In genomic region chr10:126122504-126122903, GRCm38 (mm10) we compare ENCODE assay signal across 29 mouse cellular contexts.
DNase-seq lines count a peak whose midpoint lies in the region; ATAC-seq and TF ChIP-seq lines count a peak whose summit lies in the region.
"Had no signal": no experiment of that assay in that cellular context is flagged by ENCODE, and none has a peak within 500 bp of the region (broad histone marks: within the 10 kb centered on the region; RNA-seq: fewer than 3 reads in every experiment).

No protein-coding gene starts in this region.

- TF ChIP-seq EP300 in heart, adult 2 months (IDR thresholded peaks at IDR 0.05; ENCODE audit: insufficient read depth, low read depth, low read length) = no peak
- no peak for TF ChIP-seq EP300 in stomach, postnatal 0 days (optimal IDR thresholded peaks at IDR 0.05)

- no peaks in the 10 kb centered on the region for H3K36me3 ChIP-seq in heart, adult 2 months (ENCODE audit: control insufficient read depth, insufficient read depth, low read length)
- no peaks in the 10 kb centered on the region for H3K36me3 ChIP-seq in midbrain, postnatal 0 days (ENCODE audit: insufficient read depth, low read length)
- no peaks in the 10 kb centered on the region for H3K36me3 ChIP-seq in midbrain, embryonic 15.5 days (replicated peaks)
- H3K36me3 ChIP-seq in stomach, postnatal 0 days (ENCODE audit: control insufficient read depth, insufficient read depth, low read length) = no peaks in the 10 kb centered on the region
- H3K36me3 ChIP-seq: embryonic facial prominence, embryonic 12.5 days; heart, embryonic 12.5 days; hindbrain, embryonic 10.5 days; limb, embryonic 12.5 days; liver, embryonic 12.5 days; neural tube, embryonic 12.5 days had no signal

- H3K9me3 ChIP-seq in midbrain, postnatal 0 days (ENCODE audit: low read length) = no peaks in the 10 kb centered on the region
- H3K9me3 ChIP-seq in midbrain, embryonic 15.5 days = no peaks in the 10 kb centered on the region
- no peaks in the 10 kb centered on the region for H3K9me3 ChIP-seq in stomach, postnatal 0 days (ENCODE audit: control insufficient read depth, low read length)
- H3K9me3 ChIP-seq: embryonic facial prominence, embryonic 12.5 days; heart, embryonic 12.5 days; hindbrain, embryonic 10.5 days; limb, embryonic 12.5 days; neural tube, embryonic 12.5 days had no signal

- no peak for TF ChIP-seq POLR2A in heart, adult 2 months (IDR thresholded peaks at IDR 0.05; ENCODE audit: insufficient read depth, low read depth, low read length)

- DNase-seq in heart, adult 2 months = no peak
- DNase-seq in heart, postnatal 25 days (ENCODE audit: low spot score) = no peak
- no peak for DNase-seq in layer of hippocampus, adult 2 months (ENCODE audit: low spot score in 2 of 2)
- no peak for DNase-seq in layer of hippocampus, postnatal 25 days (ENCODE audit: extremely low spot score in 1 of 2, low spot score in 1 of 2)
- no peak for DNase-seq in midbrain, postnatal 0 days (ENCODE audit: low spot score)
- DNase-seq in stomach, postnatal 0 days (ENCODE audit: low spot score) = no peak
- DNase-seq in urinary bladder, adult 2 months (ENCODE audit: low spot score) = no peak
- DNase-seq: adrenal gland, adult 8-10 months; B cell, adult 2 months; cerebellum, adult 9-10 months; embryo, embryonic 11 days; gastrocnemius, postnatal 25 days; heart, adult 18-20 months; kidney, postnatal 4 days; liver, postnatal 0 days; lung, postnatal 10 days had no signal

- no peak overlapping the region for H3K9ac ChIP-seq in heart, adult 2 months (ENCODE audit: low read depth, low read length)
- no peak overlapping the region for H3K9ac ChIP-seq in midbrain, postnatal 0 days (replicated peaks; ENCODE audit: low read length, poor library complexity, severe bottlenecking)
- no peak overlapping the region for H3K9ac ChIP-seq in midbrain, embryonic 15.5 days
- H3K9ac ChIP-seq in stomach, postnatal 0 days (ENCODE audit: low read length) = no peak overlapping the region
- H3K9ac ChIP-seq: embryonic facial prominence, embryonic 12.5 days; heart, embryonic 12.5 days; limb, embryonic 12.5 days; liver, embryonic 12.5 days; liver, postnatal 0 days; neural tube, embryonic 12.5 days had no signal

- 0 out of 2 replicates have a peak, but pooled peaks have one; percentile 7 for TF ChIP-seq CTCF in heart, adult 2 months (IDR thresholded peaks at IDR 0.05)
- peak; percentile 61 for TF ChIP-seq CTCF in layer of hippocampus, adult 2 months (conservative IDR thresholded peaks at IDR 0.05)
- peak; percentile 53 for TF ChIP-seq CTCF in midbrain, postnatal 0 days (IDR thresholded peaks at IDR 0.05)
- peak; percentile 41 for TF ChIP-seq CTCF in stomach, postnatal 0 days (IDR thresholded peaks at IDR 0.05; ENCODE audit: low read depth)

- intact Hi-C loops in heart, adult 2 months (cut with DNase I) = no loop called here
- intact Hi-C loops in heart, postnatal 25 days (cut with DNase I) = no loop called here

- no peak overlapping the region for H3K27ac ChIP-seq in heart, adult 2 months
- no peak overlapping the region for H3K27ac ChIP-seq in layer of hippocampus, adult 2 months
- no peak overlapping the region for H3K27ac ChIP-seq in midbrain, postnatal 0 days (ENCODE audit: low read depth, low read length)
- no peak overlapping the region for H3K27ac ChIP-seq in midbrain, embryonic 15.5 days
- no peak overlapping the region for H3K27ac ChIP-seq in stomach, postnatal 0 days (replicated peaks)
- H3K27ac ChIP-seq: embryonic facial prominence, embryonic 12.5 days; hindbrain, embryonic 10.5 days; limb, embryonic 12.5 days; liver, embryonic 12.5 days; macrophage; neural tube, embryonic 12.5 days had no signal

- no peaks in the 10 kb centered on the region for H3K79me2 ChIP-seq in heart, adult 2 months (replicated peaks; ENCODE audit: control insufficient read depth, insufficient read depth, low read length)

- no peaks in the 10 kb centered on the region for H3K4me1 ChIP-seq in heart, adult 2 months (ENCODE audit: control insufficient read depth, insufficient read depth, low read length)
- no peaks in the 10 kb centered on the region for H3K4me1 ChIP-seq in midbrain, postnatal 0 days (ENCODE audit: insufficient read depth, low read length)
- H3K4me1 ChIP-seq in midbrain, embryonic 15.5 days = no peaks in the 10 kb centered on the region
- H3K4me1 ChIP-seq in stomach, postnatal 0 days (replicated peaks; ENCODE audit: control insufficient read depth, insufficient read depth) = no peaks in the 10 kb centered on the region
- H3K4me1 ChIP-seq: embryonic facial prominence, embryonic 12.5 days; heart, embryonic 12.5 days; hindbrain, embryonic 10.5 days; liver, embryonic 12.5 days; neural tube, embryonic 12.5 days had no signal

- no peak for ATAC-seq in midbrain, postnatal 0 days (ENCODE audit: low FRiP score)
- ATAC-seq in midbrain, embryonic 15.5 days (replicated peaks) = no peak
- no peak for ATAC-seq in stomach, postnatal 0 days (ENCODE audit: low FRiP score, low TSS enrichment)
- ATAC-seq: forebrain, embryonic 14.5 days; hindbrain, embryonic 16.5 days; intestine, embryonic 16.5 days; liver, embryonic 12.5 days; liver, postnatal 0 days; midbrain, embryonic 16.5 days had no signal

- no peaks in the 10 kb centered on the region for H3K27me3 ChIP-seq in heart, adult 2 months (ENCODE audit: control insufficient read depth, insufficient read depth, low read length)
- H3K27me3 ChIP-seq in midbrain, postnatal 0 days (ENCODE audit: insufficient read depth, low read length) = no peaks in the 10 kb centered on the region
- no peaks in the 10 kb centered on the region for H3K27me3 ChIP-seq in midbrain, embryonic 15.5 days (replicated peaks)
- H3K27me3 ChIP-seq in stomach, postnatal 0 days (ENCODE audit: control insufficient read depth, insufficient read depth, low read length) = no peaks in the 10 kb centered on the region
- H3K27me3 ChIP-seq: embryonic facial prominence, embryonic 12.5 days; heart, embryonic 12.5 days; limb, embryonic 12.5 days; liver, embryonic 12.5 days; neural tube, embryonic 12.5 days had no signal

- 66% methylated on average over 5 of the region's 5 CpGs for WGBS in heart, adult 2 months
- WGBS in midbrain, postnatal 0 days = 88% methylated on average over 5 of the region's 5 CpGs
- 82% methylated on average over 5 of the region's 5 CpGs for WGBS in midbrain, embryonic 15.5 days
- 77% methylated on average over 5 of the region's 5 CpGs for WGBS in stomach, postnatal 0 days

- no peak overlapping the region for H3K4me2 ChIP-seq in midbrain, postnatal 0 days (ENCODE audit: low read depth, low read length, poor library complexity, severe bottlenecking)
- H3K4me2 ChIP-seq in midbrain, embryonic 15.5 days = no peak overlapping the region
- H3K4me2 ChIP-seq in stomach, postnatal 0 days (replicated peaks; ENCODE audit: low read depth) = no peak overlapping the region
- H3K4me2 ChIP-seq: embryonic facial prominence, embryonic 12.5 days; heart, embryonic 12.5 days; limb, embryonic 12.5 days; liver, embryonic 12.5 days; neural tube, embryonic 12.5 days had no signal

- no peak overlapping the region for H3K4me3 ChIP-seq in heart, adult 2 months
- H3K4me3 ChIP-seq in layer of hippocampus, adult 2 months = no peak overlapping the region
- no peak overlapping the region for H3K4me3 ChIP-seq in midbrain, postnatal 0 days (ENCODE audit: low read depth, low read length)
- no peak overlapping the region for H3K4me3 ChIP-seq in midbrain, embryonic 15.5 days
- no peak overlapping the region for H3K4me3 ChIP-seq in stomach, postnatal 0 days (ENCODE audit: low read depth, low read length)
- H3K4me3 ChIP-seq: embryonic facial prominence, embryonic 12.5 days; heart, embryonic 12.5 days; hindbrain, embryonic 10.5 days; limb, embryonic 12.5 days; liver, embryonic 12.5 days; myocyte; neural tube, embryonic 12.5 days had no signal

Comparison
In these comparisons a context has a peak if more than half of its experiments do, and no peak if none do; other contexts are left out.
1. CTCF ChIP-seq: peak in every context shown above with its lines; median percentile 61 in layer of hippocampus, adult 2 months; 53 in midbrain, postnatal 0 days; 41 in stomach, postnatal 0 days; 7 in heart, adult 2 months.